Mouse (Mus musculus) embryonic fibroblast, embryonic 13.5 days (primary cell): ENCODE measurements around the gene Slc44a3.

ENCODE experiments used
- CTCF ChIP-seq: IDR thresholded peaks from 2 replicates; pipeline ENCODE4 v1.5.1; 2011; ENCODE audit warnings: mild to moderate bottlenecking, control low read depth, low read length, moderate library complexity, borderline replicate concordance; ENCODE audit not compliant: insufficient read depth
- POLR2A ChIP-seq: IDR thresholded peaks from 2 replicates; pipeline ENCODE4 v1.6.1; 2011; ENCODE audit warnings: low read depth, mild to moderate bottlenecking, control low read depth, low read length, moderate library complexity

- TF ChIP-seq POLR2A = no peak
- no peak for TF ChIP-seq CTCF
Observed at GRCm38 (mm10) chr3:121556304-121556703, 24.1 kb upstream of the Slc44a3 start.
